Mouse (Mus musculus) forebrain, embryonic 15.5 days (tissue): ENCODE data around the gene Fignl2. TPM values are rescaled to one million over a fixed set of nuclear protein-coding genes. Genes with fewer than 3 reads are reported as not detected.

ENCODE experiments used
- ATAC-seq: fragments of 200-750 bp; cut with Nextera tagmentation; replicated peaks from 2 replicates; pipeline ENCODE4 v1.8.0; 2017; ENCODE audit warnings: mild to moderate bottlenecking, moderate TSS enrichment, moderate library complexity
- H3K27ac ChIP-seq: fragments of 300-500 bp; sonication (generic); replicated peaks from 2 replicates; pipeline ENCODE4 v1.5.1; 2015; ENCODE audit warnings: mild to moderate bottlenecking, inconsistent platforms
- H3K27me3 ChIP-seq: fragments of 300-500 bp; sonication (generic); 2 replicates; pipeline ENCODE4 v1.6.1; 2015; ENCODE audit warnings: inconsistent platforms
- H3K36me3 ChIP-seq: fragments of 300-500 bp; sonication (generic); 2 replicates; pipeline ENCODE4 v1.6.1; 2015; ENCODE audit warnings: mild to moderate bottlenecking, inconsistent platforms
- H3K4me1 ChIP-seq: fragments of 300-500 bp; sonication (generic); 2 replicates; pipeline ENCODE4 v1.6.1; 2015; ENCODE audit warnings: inconsistent platforms
- H3K4me2 ChIP-seq: fragments of 300-500 bp; sonication (generic); replicated peaks from 2 replicates; pipeline ENCODE4 v1.6.1; 2015; ENCODE audit warnings: mild to moderate bottlenecking, inconsistent platforms
- H3K4me3 ChIP-seq: fragments of 300-500 bp; sonication (generic); 2 replicates; pipeline ENCODE4 v1.5.1; 2015; ENCODE audit warnings: mild to moderate bottlenecking, inconsistent platforms
- H3K9ac ChIP-seq: fragments of 300-500 bp; sonication (generic); replicated peaks from 2 replicates; pipeline ENCODE4 v1.6.1; 2015; ENCODE audit warnings: mild to moderate bottlenecking, inconsistent platforms
- H3K9me3 ChIP-seq: fragments of 300-500 bp; sonication (generic); 2 replicates; pipeline ENCODE4 v1.6.1; 2016; ENCODE audit warnings: inconsistent platforms
- WGBS: fragments of 180-500 bp; shearing (Covaris S2); methylation state at CpG from one replicate; pipeline ENCODE4 v1.1.7; 2015; ENCODE audit warnings: mixed read lengths; 5-methylcytosine and 5-hydroxymethylcytosine counted together
- polyA plus RNA-seq: library from polyadenylated mRNA; unstranded; fragments of >200 nt; fragmentation: Nextera tagmentation; extraction: Ambion mirVana; gene quantifications from 2 replicates; pipeline ENCODE4 v1.2.1, GENCODE M21; 2015

The Fignl2 gene
- polyA plus RNA-seq, 1 experiment from 2014 or later, result not detected

DNA sequence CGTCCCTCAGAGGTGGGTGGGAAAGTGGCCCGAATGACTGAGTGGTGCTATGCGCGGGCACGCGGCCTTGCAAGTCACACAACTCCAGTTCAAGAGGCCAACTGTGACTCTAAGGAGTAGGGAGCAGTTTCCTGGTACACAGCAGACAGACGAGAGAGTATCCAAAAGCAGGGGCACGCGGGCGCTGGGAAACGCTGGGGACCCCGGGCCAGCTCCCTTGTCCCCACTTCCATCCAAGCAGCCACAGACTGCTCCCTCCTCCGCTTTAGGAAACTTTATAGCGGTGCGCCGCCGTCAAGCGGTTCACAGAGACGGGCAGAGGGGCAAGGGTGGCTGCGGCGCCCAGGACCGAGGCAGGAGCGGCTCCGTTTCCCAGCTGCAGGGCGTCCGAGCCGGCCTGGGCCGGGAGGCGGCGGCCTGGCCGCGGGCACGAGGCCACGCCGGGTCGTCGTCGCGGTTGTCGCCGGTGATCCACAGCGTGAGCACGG lies 32.3 kb downstream of the Fignl2 start:
- H3K4me2 ChIP-seq, result peak overlapping the region; percentile 98
- no peaks in the 10 kb centered on the region for H3K9me3 ChIP-seq
- peak overlapping the region; percentile 51 for H3K9ac ChIP-seq
- peak overlapping the region; percentile 50 for H3K4me3 ChIP-seq
- under 1% methylated on average over 43 of the region's 43 CpGs for WGBS
- ATAC-seq, result peak; percentile 26; the same call in 1 of the 2 replicates
- peaks cover 54% of the 10 kb centered on the region for H3K27me3 ChIP-seq
- H3K4me1 ChIP-seq, result peaks cover 15% of the 10 kb centered on the region
- H3K36me3 ChIP-seq, result 0 out of 2 replicates have a peak, but pooled peaks cover 2% of the 10 kb centered on the region
- no peak overlapping the region for H3K27ac ChIP-seq

DNA sequence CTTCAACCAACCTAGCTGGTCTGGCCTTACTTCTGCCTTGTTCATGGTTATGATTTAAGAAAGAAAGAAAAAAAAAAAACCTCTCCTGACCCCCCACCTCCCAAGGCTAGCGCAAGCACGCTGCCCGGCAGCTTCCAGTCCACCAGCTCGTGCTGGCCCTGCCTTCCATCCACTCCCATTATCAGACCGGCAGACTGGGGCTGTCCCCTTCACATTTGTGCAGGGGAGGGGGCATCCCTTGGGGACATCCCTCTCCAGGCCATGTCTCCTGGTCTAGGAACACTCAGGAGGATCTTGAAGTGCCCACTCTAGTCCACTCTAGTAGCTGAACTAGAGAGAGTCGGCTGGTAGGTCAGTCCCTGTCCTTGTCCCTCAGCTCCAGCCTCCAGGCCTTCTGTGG lies 33.8 kb downstream of the Fignl2 start:
- Histone ChIP-seq H3K27ac (no peak overlapping the region), H3K4me1 (peaks cover 15% of the 10 kb centered on the region), H3K9me3 (no peaks in the 10 kb centered on the region), H3K27me3 (peaks cover 52% of the 10 kb centered on the region), H3K9ac (no peak overlapping the region), H3K4me3 (no peak overlapping the region), H3K36me3 (peaks cover 17% of the 10 kb centered on the region; the same call in 1 of the 2 replicates), H3K4me2 (no peak overlapping the region)
- ATAC-seq, result no peak
- WGBS, result 65% methylated on average over 6 of the region's 6 CpGs

DNA sequence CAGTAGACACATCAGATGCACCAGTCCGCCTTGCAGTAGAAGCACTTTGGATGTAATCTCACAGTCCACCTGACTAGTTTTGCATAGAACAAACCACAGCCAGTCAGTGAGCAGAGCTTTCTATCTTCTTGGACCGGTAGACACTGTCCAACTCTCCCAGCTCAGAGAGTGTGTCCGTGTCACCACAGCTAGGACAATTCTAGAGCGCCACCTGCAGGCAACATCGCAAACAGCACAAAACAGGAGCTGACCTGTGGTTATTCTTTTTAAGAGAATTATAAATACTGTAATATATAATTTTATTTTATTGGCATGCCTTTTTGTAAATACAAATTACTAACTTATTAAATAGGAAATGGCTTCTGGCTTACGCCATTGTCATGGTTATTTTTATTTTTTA lies 35.8 kb downstream of the Fignl2 start:
- no peak for ATAC-seq
- H3K4me2 ChIP-seq, result no peak overlapping the region
- H3K27ac ChIP-seq, result no peak overlapping the region
- H3K9ac ChIP-seq, result no peak overlapping the region
- H3K27me3 ChIP-seq, result peaks cover 40% of the 10 kb centered on the region
- H3K4me3 ChIP-seq, result no peak overlapping the region
- H3K4me1 ChIP-seq, result peaks cover 15% of the 10 kb centered on the region
- H3K36me3 ChIP-seq, result peaks cover 22% of the 10 kb centered on the region; the same call in 1 of the 2 replicates
- 27% methylated on average over 6 of the region's 6 CpGs for WGBS
- H3K9me3 ChIP-seq, result no peaks in the 10 kb centered on the region

GRCm38 (mm10) chr15:101041966-101042365 lies 36.4 kb downstream of the Fignl2 start:
- no peak overlapping the region for H3K4me2 ChIP-seq
- no peak for ATAC-seq

GRCm38 (mm10) chr15:101039651-101040050 lies 38.7 kb downstream of the Fignl2 start:
- H3K36me3 ChIP-seq, result peaks cover 34% of the 10 kb centered on the region; the same call in 1 of the 2 replicates
- no peak overlapping the region for H3K9ac ChIP-seq
- no peak overlapping the region for H3K4me2 ChIP-seq
- no peak for ATAC-seq
- H3K4me1 ChIP-seq, result no peaks in the 10 kb centered on the region
- 57% methylated on average over 17 of the region's 17 CpGs for WGBS
- no peaks in the 10 kb centered on the region for H3K9me3 ChIP-seq
- no peak overlapping the region for H3K4me3 ChIP-seq
- H3K27me3 ChIP-seq, result peaks cover 10% of the 10 kb centered on the region
- H3K27ac ChIP-seq, result no peak overlapping the region

More at GRCm38 (mm10) chr15:101041966-101042365, 36.4 kb downstream of the Fignl2 start:
- WGBS, result 70% methylated on average over 6 of the region's 6 CpGs
- Histone ChIP-seq H3K36me3 (peaks cover 22% of the 10 kb centered on the region; the same call in 1 of the 2 replicates), H3K27me3 (peaks cover 34% of the 10 kb centered on the region), H3K27ac (no peak overlapping the region), H3K9me3 (no peaks in the 10 kb centered on the region), H3K4me3 (no peak overlapping the region), H3K9ac (no peak overlapping the region), H3K4me1 (peaks cover 12% of the 10 kb centered on the region)

DNA sequence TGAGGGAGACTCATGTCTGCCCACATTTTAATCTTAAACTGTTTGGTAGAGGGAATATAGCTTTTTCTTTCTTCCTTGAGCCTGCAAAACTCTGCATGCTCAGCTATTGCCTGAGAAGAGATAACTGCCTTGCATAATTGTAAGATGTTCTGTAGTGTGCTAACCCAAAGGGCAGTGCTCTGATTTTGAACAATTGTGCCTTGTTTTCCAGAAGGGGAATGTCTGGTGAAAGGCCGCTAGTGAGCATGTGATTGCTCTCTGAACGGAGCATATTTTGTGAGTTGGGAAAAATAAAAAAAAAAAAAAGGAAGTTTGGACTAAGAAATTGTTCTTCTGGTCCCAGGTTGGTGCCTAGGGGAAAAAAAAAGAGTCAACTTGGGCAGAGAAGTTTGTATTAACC lies 49.4 kb downstream of the Fignl2 start:
- ATAC-seq, result no peak
- H3K9ac ChIP-seq, result no peak overlapping the region
- 56% methylated on average over 2 of the region's 2 CpGs for WGBS

GRCm38 (mm10) chr15:101011352-101011751 lies 67.0 kb downstream of the Fignl2 start:
- no peaks in the 10 kb centered on the region for H3K9me3 ChIP-seq
- peaks cover 27% of the 10 kb centered on the region for H3K36me3 ChIP-seq
- no peak overlapping the region for H3K4me3 ChIP-seq
- H3K9ac ChIP-seq, result no peak overlapping the region
- no peak overlapping the region for H3K27ac ChIP-seq
- 85% methylated on average over 6 of the region's 6 CpGs for WGBS
- H3K27me3 ChIP-seq, result no peaks in the 10 kb centered on the region
- ATAC-seq, result no peak
- no peak overlapping the region for H3K4me2 ChIP-seq
- peaks cover 10% of the 10 kb centered on the region for H3K4me1 ChIP-seq

More for the DNA sequence above, 49.4 kb downstream of the Fignl2 start:
- H3K27me3 ChIP-seq, result no peaks in the 10 kb centered on the region
- no peak overlapping the region for H3K27ac ChIP-seq
- H3K9me3 ChIP-seq, result no peaks in the 10 kb centered on the region
- H3K4me3 ChIP-seq, result no peak overlapping the region
- H3K4me2 ChIP-seq, result no peak overlapping the region
- 0 out of 2 replicates have a peak, but pooled peaks cover 9% of the 10 kb centered on the region for H3K36me3 ChIP-seq
- no peaks in the 10 kb centered on the region for H3K4me1 ChIP-seq

DNA sequence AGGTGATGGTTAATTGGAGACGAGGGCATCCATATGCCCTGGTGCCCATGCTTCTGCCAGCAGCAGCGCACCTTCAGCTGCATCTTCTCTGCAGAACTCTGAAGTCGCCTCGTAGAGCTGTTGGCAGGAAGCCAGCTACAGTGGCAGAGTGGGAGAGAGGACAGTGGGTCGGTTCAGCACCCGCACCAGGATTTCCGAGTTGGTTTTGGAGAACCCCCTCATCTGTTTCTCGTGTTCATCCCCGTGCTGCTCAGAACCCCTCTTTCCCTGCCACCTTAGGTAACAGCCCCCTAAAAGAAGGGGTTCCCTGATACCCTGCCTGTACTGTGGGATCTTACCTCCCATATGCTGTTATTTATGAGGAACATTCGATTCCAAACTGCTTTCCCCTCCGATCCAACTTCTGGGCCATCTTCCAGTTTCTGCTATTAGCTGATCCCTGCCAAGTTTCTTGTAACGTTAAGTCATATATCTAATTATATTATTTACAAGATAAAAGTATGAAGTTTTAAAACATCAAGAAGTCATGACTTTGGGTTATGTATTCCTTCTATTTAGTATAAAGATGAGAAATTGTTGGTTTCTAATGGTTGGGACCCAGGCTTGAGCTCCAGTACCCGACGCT lies 69.9 kb downstream of the Fignl2 start:
- H3K9ac ChIP-seq, result no peak overlapping the region
- 0 out of 2 replicates have a peak, but pooled peaks have one; percentile 13 for ATAC-seq
- H3K27me3 ChIP-seq, result no peaks in the 10 kb centered on the region
- no peak overlapping the region for H3K4me3 ChIP-seq
- H3K27ac ChIP-seq, result peak overlapping the region; percentile 24
- H3K9me3 ChIP-seq, result no peaks in the 10 kb centered on the region
- no peak overlapping the region for H3K4me2 ChIP-seq
- peaks cover 15% of the 10 kb centered on the region for H3K4me1 ChIP-seq
- peaks cover 8% of the 10 kb centered on the region for H3K36me3 ChIP-seq
- WGBS, result 68% methylated on average over 14 of the region's 14 CpGs

DNA sequence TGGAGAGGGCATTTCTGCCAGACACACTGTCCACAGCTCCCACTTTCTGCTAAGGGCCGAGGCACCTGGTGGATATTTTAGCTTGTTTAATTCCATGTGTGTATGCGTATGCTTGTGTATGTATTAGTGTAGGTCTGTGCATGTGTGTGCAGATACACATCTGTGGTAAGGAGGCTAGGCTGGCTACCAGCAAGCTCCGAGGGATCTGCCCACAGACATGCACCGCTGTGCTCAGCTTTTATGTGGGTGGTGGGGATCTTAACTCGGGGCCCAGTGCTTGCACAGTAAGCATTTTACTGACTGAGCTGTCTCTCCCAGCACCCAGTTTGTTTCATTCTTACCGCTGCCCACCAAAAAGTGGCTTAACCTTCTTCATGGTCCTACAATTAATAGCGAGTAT lies 71.1 kb downstream of the Fignl2 start:
- WGBS, result 80% methylated on average over 7 of the region's 7 CpGs
- ATAC-seq, result no peak
- Histone ChIP-seq H3K36me3 (0 out of 2 replicates have a peak, but pooled peaks cover 3% of the 10 kb centered on the region), H3K9ac (no peak overlapping the region), H3K27ac (no peak overlapping the region), H3K4me1 (peaks cover 15% of the 10 kb centered on the region), H3K9me3 (no peaks in the 10 kb centered on the region), H3K4me3 (no peak overlapping the region), H3K4me2 (no peak overlapping the region), H3K27me3 (no peaks in the 10 kb centered on the region)

DNA sequence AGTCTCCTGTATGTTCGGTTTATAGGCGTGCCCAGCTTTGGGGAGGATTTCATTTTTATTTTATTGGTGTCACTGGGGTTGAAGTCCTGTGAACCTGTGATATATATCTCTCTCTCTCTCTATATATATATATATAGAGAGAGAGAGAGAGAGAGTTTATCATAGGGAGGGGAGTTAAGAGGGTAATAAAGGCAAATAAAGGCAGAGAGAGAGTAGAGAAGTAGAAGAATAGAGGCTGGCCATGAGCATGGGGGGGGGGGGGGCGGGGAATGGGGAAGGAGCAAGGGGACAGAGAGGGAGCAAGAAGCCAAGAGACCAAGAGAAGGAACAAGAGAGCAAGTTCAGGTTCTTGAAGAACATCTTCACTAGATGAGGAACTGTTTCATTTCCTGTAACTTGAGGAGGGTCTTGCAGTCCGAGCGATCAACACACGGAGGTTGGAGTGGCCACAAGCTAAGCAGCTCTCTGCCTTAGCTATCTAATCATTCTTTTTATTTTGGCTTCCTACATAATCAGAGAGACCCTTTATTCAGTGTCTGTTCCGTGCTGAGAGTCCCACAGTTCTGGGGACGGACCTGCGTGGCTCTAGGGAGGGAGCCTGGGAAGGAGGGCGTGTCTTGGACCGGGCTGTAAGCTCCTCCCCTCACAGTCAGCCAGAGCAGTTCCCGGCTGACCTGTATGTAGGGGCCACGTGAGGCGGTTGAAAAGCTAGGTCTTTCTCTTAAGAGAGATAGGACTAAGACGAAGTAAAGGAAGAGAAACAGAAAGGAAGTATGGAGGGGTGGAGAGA lies 71.9 kb downstream of the Fignl2 start:
- Histone ChIP-seq H3K4me3 (peak overlapping the region; percentile 24; the same call in 1 of the 2 replicates), H3K36me3 (0 out of 2 replicates have a peak, but pooled peaks cover 2% of the 10 kb centered on the region), H3K4me1 (peaks cover 15% of the 10 kb centered on the region), H3K4me2 (peak overlapping the region; percentile 40), H3K27ac (no peak overlapping the region), H3K9me3 (no peaks in the 10 kb centered on the region), H3K27me3 (no peaks in the 10 kb centered on the region), H3K9ac (0 out of 2 replicates have a peak overlapping the region, but pooled peaks have one; percentile 20)
- WGBS, result 15% methylated on average over 14 of the region's 15 CpGs
- ATAC-seq, result peak; percentile 71

DNA sequence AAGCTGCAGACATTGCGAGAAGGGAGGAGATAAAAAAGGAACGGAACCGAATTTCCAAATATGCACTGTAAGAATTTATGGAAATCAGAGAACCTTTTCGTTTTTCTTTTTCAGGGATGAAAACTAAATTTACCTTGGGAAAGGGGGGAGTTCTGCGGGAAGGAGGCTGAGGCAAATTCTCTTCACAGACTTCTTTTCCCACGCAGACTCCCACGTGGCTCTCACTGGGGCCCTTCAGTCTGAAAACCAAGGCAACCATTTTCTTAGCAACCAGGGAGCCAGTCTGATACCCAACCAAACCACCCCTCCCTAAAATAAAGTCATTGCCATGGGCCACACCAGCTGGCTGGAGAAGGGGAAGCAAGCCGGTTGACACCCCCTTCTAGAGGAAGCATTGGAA lies 72.7 kb downstream of the Fignl2 start:
- Histone ChIP-seq H3K27me3 (no peaks in the 10 kb centered on the region), H3K4me1 (peaks cover 15% of the 10 kb centered on the region), H3K4me2 (no peak overlapping the region), H3K4me3 (no peak overlapping the region), H3K36me3 (no peaks in the 10 kb centered on the region), H3K27ac (no peak overlapping the region), H3K9me3 (no peaks in the 10 kb centered on the region), H3K9ac (no peak overlapping the region)
- no peak for ATAC-seq
- 78% methylated on average over 8 of the region's 8 CpGs for WGBS

DNA sequence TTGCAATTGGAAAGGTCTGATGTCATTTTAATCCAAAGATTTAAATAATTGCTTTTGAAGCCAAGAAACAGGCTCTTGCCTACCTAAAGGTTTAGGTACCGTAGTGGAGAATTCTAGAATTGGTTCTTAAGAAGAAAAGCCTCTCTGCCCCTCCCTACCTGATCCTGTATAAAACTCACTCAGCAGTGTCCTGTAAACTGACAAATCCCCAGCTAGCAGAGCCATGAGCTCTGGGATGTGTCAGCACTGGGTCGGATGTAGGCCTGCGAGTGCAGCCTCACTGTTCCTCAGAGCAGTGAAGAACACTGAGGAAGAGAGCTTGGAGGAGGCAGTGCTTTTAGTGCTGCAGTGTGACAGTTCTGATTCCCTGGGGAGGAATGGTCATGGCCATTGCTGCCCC lies 73.8 kb downstream of the Fignl2 start:
- no peaks in the 10 kb centered on the region for H3K9me3 ChIP-seq
- 58% methylated on average over 3 of the region's 3 CpGs for whole genome bisulfite sequencing

More for the DNA sequence above, 73.8 kb downstream of the Fignl2 start:
- Histone ChIP-seq H3K9ac (no peak overlapping the region), H3K4me2 (no peak overlapping the region), H3K27ac (no peak overlapping the region), H3K4me1 (peaks cover 15% of the 10 kb centered on the region), H3K4me3 (no peak overlapping the region), H3K27me3 (no peaks in the 10 kb centered on the region), H3K36me3 (no peaks in the 10 kb centered on the region)
- ATAC-seq, result no peak
